In genomic region chr2:174310913-174311514, GRCm38 (mm10) we compare ENCODE assay signal across 9 mouse cellular contexts. TPM values are rescaled to one million over a fixed set of nuclear protein-coding genes. Genes with fewer than 3 reads are reported as not detected.
DNase-seq lines count a peak whose midpoint lies in the region; ATAC-seq and TF ChIP-seq lines count a peak whose summit lies in the region.
"Had no signal": no experiment of that assay in that cellular context is flagged by ENCODE, and none has a peak within 500 bp of the region (broad histone marks: within the 10 kb centered on the region; RNA-seq: fewer than 3 reads in every experiment).

No protein-coding gene starts in this region.

- H3K9ac ChIP-seq in hindbrain, embryonic 11.5 days (ENCODE audit: low read depth, low read length) = no peak overlapping the region
- H3K9ac ChIP-seq in stomach, embryonic 14.5 days (replicated peaks; ENCODE audit: low read depth, low read length) = no peak overlapping the region
- H3K9ac ChIP-seq: heart, embryonic 15.5 days had no signal

- no peak overlapping the region for H3K4me3 ChIP-seq in E14TG2a.4 (replicated peaks; ENCODE audit: low read length)
- no peak overlapping the region for H3K4me3 ChIP-seq in hindbrain, embryonic 11.5 days (ENCODE audit: low read depth, low read length)
- H3K4me3 ChIP-seq in stomach, embryonic 14.5 days (ENCODE audit: low read depth, low read length) = no peak overlapping the region
- H3K4me3 ChIP-seq: heart, embryonic 15.5 days had no signal

- no peak overlapping the region for H3K4me2 ChIP-seq in hindbrain, embryonic 11.5 days (replicated peaks; ENCODE audit: low read depth, low read length)
- no peak overlapping the region for H3K4me2 ChIP-seq in stomach, embryonic 14.5 days (replicated peaks; ENCODE audit: low read depth, low read length)
- H3K4me2 ChIP-seq: heart, embryonic 15.5 days had no signal

- 10% methylated on average over 7 of the region's 7 CpGs for WGBS in hindbrain, embryonic 11.5 days
- 14% methylated on average over 7 of the region's 7 CpGs for WGBS in stomach, embryonic 14.5 days

- peak; percentile 78 for ATAC-seq in hindbrain, embryonic 11.5 days (ENCODE audit: low FRiP score)
- peak; percentile 79 for ATAC-seq in megakaryocyte-erythroid progenitor cell, adult 5-6 weeks (replicated peaks; ENCODE audit: low FRiP score, low TSS enrichment, poor library complexity, severe bottlenecking)
- ATAC-seq in stomach, embryonic 14.5 days (ENCODE audit: insufficient number of reproducible peaks, insufficient read depth, low FRiP score, low read depth) = peak; percentile 62; the same call in 1 of the 2 replicates

- DNase-seq in adrenal gland, adult 2 months = peak; percentile 34
- DNase-seq in adrenal gland, adult 8-10 months = no peak
- peak; percentile 89 for DNase-seq in embryo, embryonic 11 days
- peak; percentile 77 for DNase-seq in hindbrain, embryonic 11.5 days (ENCODE audit: low spot score)
- peak; percentile 60 to 65 for DNase-seq in left cerebral cortex, postnatal 10 days (ENCODE audit: extremely low spot score in 1 of 2, low spot score in 2 of 2)

- no peak overlapping the region for H3K27ac ChIP-seq in hindbrain, embryonic 11.5 days (ENCODE audit: low read depth, low read length)
- no peak overlapping the region for H3K27ac ChIP-seq in stomach, embryonic 14.5 days (ENCODE audit: low read length)
- H3K27ac ChIP-seq: heart, embryonic 15.5 days had no signal

- peaks cover 19% of the 10 kb centered on the region for H3K36me3 ChIP-seq in E14TG2a.4 (ENCODE audit: insufficient read depth, low read length)
- H3K36me3 ChIP-seq in hindbrain, embryonic 11.5 days (ENCODE audit: control insufficient read depth, insufficient read depth, low read length) = no peaks in the 10 kb centered on the region
- no peaks in the 10 kb centered on the region for H3K36me3 ChIP-seq in stomach, embryonic 14.5 days (ENCODE audit: control insufficient read depth, insufficient read depth, low read length)
- H3K36me3 ChIP-seq: heart, embryonic 15.5 days had no signal

- no peaks in the 10 kb centered on the region for H3K27me3 ChIP-seq in E14TG2a.4 (ENCODE audit: insufficient read depth, low read length)
- H3K27me3 ChIP-seq in hindbrain, embryonic 11.5 days (ENCODE audit: control insufficient read depth, insufficient read depth, low read length) = no peaks in the 10 kb centered on the region
- H3K27me3 ChIP-seq in stomach, embryonic 14.5 days (ENCODE audit: control insufficient read depth, insufficient read depth, low read length) = no peaks in the 10 kb centered on the region

- peak; percentile 33 for TF ChIP-seq CTCF in E14TG2a.4 (conservative IDR thresholded peaks at IDR 0.05; ENCODE audit: low read length)

- H3K9me3 ChIP-seq in E14TG2a.4 (ENCODE audit: low read length) = peaks cover 9% of the 10 kb centered on the region
- no peaks in the 10 kb centered on the region for H3K9me3 ChIP-seq in hindbrain, embryonic 11.5 days (ENCODE audit: control insufficient read depth, low read length)
- H3K9me3 ChIP-seq in stomach, embryonic 14.5 days (ENCODE audit: control insufficient read depth, low read depth, low read length) = no peaks in the 10 kb centered on the region
- H3K9me3 ChIP-seq: heart, embryonic 15.5 days had no signal

- H3K4me1 ChIP-seq in E14TG2a.4 (replicated peaks; ENCODE audit: low read depth, low read length) = peaks cover 26% of the 10 kb centered on the region
- no peaks in the 10 kb centered on the region for H3K4me1 ChIP-seq in hindbrain, embryonic 11.5 days (replicated peaks; ENCODE audit: control insufficient read depth, insufficient read depth, low read length)
- peaks cover 5% of the 10 kb centered on the region; the same call in 1 of the 2 replicates for H3K4me1 ChIP-seq in stomach, embryonic 14.5 days (ENCODE audit: control insufficient read depth, insufficient read depth, low read length)

- intact Hi-C loops in left cerebral cortex, postnatal 10 days (cut with DNase I) = loop anchor here (1.0 to 2.0 kb wide), 2 partner anchors 548 to 589 kb away; no protein-coding TSS in a partner anchor

RNA-seq across cellular contexts. Expression of gene Gnas, which starts 26.9 kb away (rescaled TPM):
- 1,000 to 10,000 TPM; 2,774 to 2,898 TPM for total RNA-seq in adrenal gland, adult 2 months (2021)
- polyA plus RNA-seq in adrenal gland, adult 2 months (2012; rRNA removed) = 1,329 and 1,576 TPM in 2 replicates
- 1,000 to 10,000 TPM; 2,052 to 2,625 (median 2,313) TPM for total RNA-seq in adrenal gland, adult 8-10 months (2022)
- polyA plus RNA-seq in hindbrain, embryonic 11.5 days (2014; fragmentation: Nextera tagmentation; extraction: Ambion mirVana) = 1,233 and 1,244 TPM in 2 replicates
- 1,000 to 10,000 TPM; 1,952 to 1,966 TPM for total RNA-seq in left cerebral cortex, postnatal 10 days (2021)
- 439 and 465 TPM in 2 replicates for total RNA-seq in megakaryocyte-erythroid progenitor cell, adult 5-6 weeks (2014; fragmentation: Nextera tagmentation)
- 227 and 273 TPM in 2 replicates for total RNA-seq in megakaryocyte-erythroid progenitor cell, adult 5-6 weeks (2017)
- polyA plus RNA-seq in stomach, embryonic 14.5 days (2014; fragmentation: Nextera tagmentation; extraction: Ambion mirVana) = 1,470 and 1,806 TPM in 2 replicates

RNA-seq across cellular contexts. Expression of gene Gm20721, which starts 35.5 kb away (rescaled TPM):
- total RNA-seq in adrenal gland, adult 2 months (2021) = 1 to 10 TPM; 2.1 to 2.5 TPM
- 0.07 TPM in 1 of 2 replicates, not detected in the other for polyA plus RNA-seq in adrenal gland, adult 2 months (2012; rRNA removed)
- 1 to 10 TPM; 1.6 to 2.7 (median 2.3) TPM for total RNA-seq in adrenal gland, adult 8-10 months (2022)
- 17.6 and 22.8 TPM in 2 replicates for polyA plus RNA-seq in hindbrain, embryonic 11.5 days (2014; fragmentation: Nextera tagmentation; extraction: Ambion mirVana)
- 1 to 10 TPM; 2.2 to 2.6 TPM for total RNA-seq in left cerebral cortex, postnatal 10 days (2021)
- total RNA-seq in megakaryocyte-erythroid progenitor cell, adult 5-6 weeks (2014; fragmentation: Nextera tagmentation) = 0.13 TPM in 1 of 2 replicates, not detected in the other
- 2.7 and 5.7 TPM in 2 replicates for total RNA-seq in megakaryocyte-erythroid progenitor cell, adult 5-6 weeks (2017)
- 6.9 and 7.2 TPM in 2 replicates for polyA plus RNA-seq in stomach, embryonic 14.5 days (2014; fragmentation: Nextera tagmentation; extraction: Ambion mirVana)

Comparison
In these comparisons a context has a peak if more than half of its experiments do, and no peak if none do; other contexts are left out.
1. RNA of gene Gnas, which starts 26.9 kb away (total RNA-seq): 2,774 to 2,898 TPM in adrenal gland, adult 2 months, 2,052 to 2,625 TPM in adrenal gland, adult 8-10 months and 1,952 to 1,966 TPM in left cerebral cortex, postnatal 10 days; 227 to 465 TPM in megakaryocyte-erythroid progenitor cell, adult 5-6 weeks; every median in the first group is over 4 times any median in the second.
2. Peak in every context shown above with its lines, with median percentiles within 50 percentile points of each other: ATAC-seq.